Mouse (Mus musculus): ENCODE measurements around the gene Ccl4. TPM values are rescaled to one million over a fixed set of nuclear protein-coding genes. Genes with fewer than 3 reads are reported as not detected.

The Ccl4 gene
- polyA plus RNA-seq, 1 experiment from 2014 or later: 0.50 TPM

- no peak for ATAC-seq (ENCODE audit: low read depth)
- no peaks in the 10 kb centered on the region for H3K4me1 ChIP-seq (ENCODE audit: control insufficient read depth, low read depth, low read length)
- no peaks in the 10 kb centered on the region for H3K27me3 ChIP-seq (ENCODE audit: control insufficient read depth, insufficient read depth, low read depth, low read length)
- no peak within 1 kb of the TSS for H3K4me2 ChIP-seq (ENCODE audit: low read depth, low read length)
- H3K4me3 ChIP-seq (ENCODE audit: low read depth, low read length): no peak within 1 kb of the TSS
- H3K27ac ChIP-seq (ENCODE audit: low read length): no peak within 1 kb of the TSS
- no peaks in the 10 kb centered on the region for H3K36me3 ChIP-seq (ENCODE audit: control insufficient read depth, insufficient read depth)
- WGBS (ENCODE audit: insufficient replicate concordance): 23% methylated on average over 1 of the region's 1 CpGs
- no peaks in the 10 kb centered on the region for H3K9me3 ChIP-seq (replicated peaks; ENCODE audit: control insufficient read depth, low read length)
- H3K9ac ChIP-seq (ENCODE audit: low read depth, low read length): no peak within 1 kb of the TSS
Measured at GRCm38 (mm10) chr11:83703705-83704104, 41.3 kb downstream of the Ccl4 start, which contains the start of gene Wfdc17. Gene Wfdc17, plus strand, starts transcription at chr11:83703991.

- Histone ChIP-seq H3K27me3 (ENCODE audit: control insufficient read depth, insufficient read depth, low read depth, low read length) (no peaks in the 10 kb centered on the region), H3K4me3 (ENCODE audit: low read depth, low read length) (no peak within 1 kb of the TSS), H3K27ac (ENCODE audit: low read length) (no peak within 1 kb of the TSS), H3K4me2 (ENCODE audit: low read depth, low read length) (no peak within 1 kb of the TSS), H3K36me3 (ENCODE audit: control insufficient read depth, insufficient read depth) (no peaks in the 10 kb centered on the region), H3K4me1 (ENCODE audit: control insufficient read depth, low read depth, low read length) (no peaks in the 10 kb centered on the region), H3K9me3 (replicated peaks; ENCODE audit: control insufficient read depth, low read length) (no peaks in the 10 kb centered on the region), H3K9ac (ENCODE audit: low read depth, low read length) (no peak within 1 kb of the TSS)
- WGBS (ENCODE audit: insufficient replicate concordance): 53% methylated on average over 4 of the region's 4 CpGs
- ATAC-seq (ENCODE audit: low read depth): no peak
Measured at GRCm38 (mm10) chr11:83708715-83709114, 46.3 kb downstream of the Ccl4 start, which contains the start of gene Wfdc18. Gene Wfdc18, plus strand, starts transcription at chr11:83709015.

- H3K27ac ChIP-seq (ENCODE audit: low read length): no peak overlapping the region
- no peak overlapping the region for H3K9ac ChIP-seq (ENCODE audit: low read depth, low read length)
- H3K4me1 ChIP-seq (ENCODE audit: control insufficient read depth, low read depth, low read length): no peaks in the 10 kb centered on the region
- no peaks in the 10 kb centered on the region for H3K27me3 ChIP-seq (ENCODE audit: control insufficient read depth, insufficient read depth, low read depth, low read length)
- no peaks in the 10 kb centered on the region for H3K9me3 ChIP-seq (replicated peaks; ENCODE audit: control insufficient read depth, low read length)
- no peak overlapping the region for H3K4me2 ChIP-seq (ENCODE audit: low read depth, low read length)
- no peaks in the 10 kb centered on the region for H3K36me3 ChIP-seq (ENCODE audit: control insufficient read depth, insufficient read depth)
- no peak for ATAC-seq (ENCODE audit: low read depth)
- WGBS (ENCODE audit: insufficient replicate concordance): 79% methylated on average over 5 of the region's 5 CpGs
- H3K4me3 ChIP-seq (ENCODE audit: low read depth, low read length): no peak overlapping the region
Measured at GRCm38 (mm10) chr11:83709683-83710082, 47.3 kb downstream of the Ccl4 start.

DNA sequence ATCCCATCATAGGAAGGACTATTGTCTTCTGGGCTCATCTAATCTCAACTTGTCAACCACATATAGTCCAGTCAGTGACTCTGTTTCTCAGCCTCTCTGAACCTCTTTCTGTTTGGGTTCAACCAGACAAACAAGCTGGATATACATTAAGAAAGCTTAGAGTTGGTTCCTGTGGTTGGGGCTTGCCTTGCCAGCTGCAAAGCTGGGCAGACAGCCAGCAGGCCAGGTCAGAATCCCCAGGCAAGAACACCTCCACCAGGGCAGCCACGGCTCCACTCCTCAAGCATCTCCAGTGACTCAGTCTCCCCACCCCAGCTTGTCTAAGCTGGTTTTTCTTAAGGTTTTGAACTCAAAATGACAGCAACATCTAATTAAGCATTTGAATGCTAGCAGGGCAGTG, 50.3 kb downstream of the Ccl4 start:
- no peak overlapping the region for H3K9ac ChIP-seq (ENCODE audit: low read depth, low read length)
- WGBS (ENCODE audit: insufficient replicate concordance): 52% methylated on average over 1 of the region's 1 CpGs
- no peak overlapping the region for H3K27ac ChIP-seq (ENCODE audit: low read length)
- no peaks in the 10 kb centered on the region for H3K9me3 ChIP-seq (replicated peaks; ENCODE audit: control insufficient read depth, low read length)
- H3K4me2 ChIP-seq (ENCODE audit: low read depth, low read length): no peak overlapping the region
- ATAC-seq (ENCODE audit: low read depth): no peak
- H3K4me1 ChIP-seq (ENCODE audit: control insufficient read depth, low read depth, low read length): no peaks in the 10 kb centered on the region
- H3K36me3 ChIP-seq (ENCODE audit: control insufficient read depth, insufficient read depth): no peaks in the 10 kb centered on the region
- no peaks in the 10 kb centered on the region for H3K27me3 ChIP-seq (ENCODE audit: control insufficient read depth, insufficient read depth, low read depth, low read length)
- H3K4me3 ChIP-seq (ENCODE audit: low read depth, low read length): no peak overlapping the region

DNA sequence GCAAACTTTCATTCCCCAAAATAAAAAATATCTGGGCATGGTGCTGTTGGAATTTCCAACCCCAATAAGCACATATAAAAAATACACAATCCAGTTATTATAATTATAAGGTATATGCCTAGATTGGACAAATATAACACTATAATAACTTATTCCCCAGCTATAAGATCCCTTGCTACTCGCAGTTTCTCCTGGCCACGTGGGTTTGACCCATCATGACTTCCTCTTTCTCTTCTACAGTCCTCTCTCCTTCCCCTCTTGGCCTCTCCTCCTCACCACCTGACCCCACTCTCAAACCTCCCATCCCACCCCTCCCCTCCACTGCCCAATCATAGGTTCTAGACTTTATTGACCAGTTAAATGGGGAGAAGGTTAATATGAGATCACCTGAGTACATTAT, 51.5 kb downstream of the Ccl4 start:
- Histone ChIP-seq H3K4me3 (ENCODE audit: low read depth, low read length) (no peak overlapping the region), H3K9me3 (replicated peaks; ENCODE audit: control insufficient read depth, low read length) (no peaks in the 10 kb centered on the region), H3K4me2 (ENCODE audit: low read depth, low read length) (no peak overlapping the region), H3K9ac (ENCODE audit: low read depth, low read length) (no peak overlapping the region), H3K36me3 (ENCODE audit: control insufficient read depth, insufficient read depth) (no peaks in the 10 kb centered on the region), H3K27ac (ENCODE audit: low read length) (no peak overlapping the region), H3K4me1 (ENCODE audit: control insufficient read depth, low read depth, low read length) (no peaks in the 10 kb centered on the region), H3K27me3 (ENCODE audit: control insufficient read depth, insufficient read depth, low read depth, low read length) (no peaks in the 10 kb centered on the region)
- ATAC-seq (ENCODE audit: low read depth): no peak
- WGBS (ENCODE audit: insufficient replicate concordance): 19% methylated on average over 2 of the region's 2 CpGs

Other genes with a start within 250 kb of the Ccl4 start
- gene Gas2l2, start 233.1 kb upstream of the Ccl4 start, polyA plus RNA-seq (2015; fragmentation: Nextera tagmentation; extraction: Ambion mirVana): not detected in 2 replicates
- 1.7 and 2.4 TPM in 2 replicates for gene 1700020L24Rik, start 224.9 kb upstream of the Ccl4 start, polyA plus RNA-seq (2015; fragmentation: Nextera tagmentation; extraction: Ambion mirVana)
- gene Mmp28, start 199.5 kb upstream of the Ccl4 start, polyA plus RNA-seq (2015; fragmentation: Nextera tagmentation; extraction: Ambion mirVana): 0.37 and 0.42 TPM in 2 replicates
- 4.1 and 4.2 TPM in 2 replicates for gene Taf15, start 189.5 kb upstream of the Ccl4 start, polyA plus RNA-seq (2015; fragmentation: Nextera tagmentation; extraction: Ambion mirVana)
- gene Heatr9, start 140.4 kb upstream of the Ccl4 start, polyA plus RNA-seq (2015; fragmentation: Nextera tagmentation; extraction: Ambion mirVana): not detected in 2 replicates
- gene Ccl5, start 132.1 kb upstream of the Ccl4 start, polyA plus RNA-seq (2015; fragmentation: Nextera tagmentation; extraction: Ambion mirVana): 1.2 and 1.7 TPM in 2 replicates
- 66.8 and 71.8 TPM in 2 replicates for gene Ccl9, start 83.9 kb upstream of the Ccl4 start, polyA plus RNA-seq (2015; fragmentation: Nextera tagmentation; extraction: Ambion mirVana)
- 16.3 and 16.9 TPM in 2 replicates for gene Ccl6, start 69.5 kb upstream of the Ccl4 start, polyA plus RNA-seq (2015; fragmentation: Nextera tagmentation; extraction: Ambion mirVana)
- gene Rpl9-ps1, start 17.0 kb upstream of the Ccl4 start, polyA plus RNA-seq (2015; fragmentation: Nextera tagmentation; extraction: Ambion mirVana): not detected in 2 replicates
- gene Ccl3, start 13.2 kb upstream of the Ccl4 start, polyA plus RNA-seq (2015; fragmentation: Nextera tagmentation; extraction: Ambion mirVana): 0.34 and 0.44 TPM in 2 replicates
- 20.4 and 20.6 TPM in 2 replicates for gene Wfdc17, start 41.4 kb downstream of the Ccl4 start, polyA plus RNA-seq (2015; fragmentation: Nextera tagmentation; extraction: Ambion mirVana)
- 0.18 TPM in 1 of 2 replicates, not detected in the other for gene Wfdc18, start 46.4 kb downstream of the Ccl4 start, polyA plus RNA-seq (2015; fragmentation: Nextera tagmentation; extraction: Ambion mirVana)
- 52.2 and 61.4 TPM in 2 replicates for gene Wfdc21, start 84.4 kb downstream of the Ccl4 start, polyA plus RNA-seq (2015; fragmentation: Nextera tagmentation; extraction: Ambion mirVana)
- 5.6 and 7.2 TPM in 2 replicates for gene Heatr6, start 91.1 kb downstream of the Ccl4 start, polyA plus RNA-seq (2015; fragmentation: Nextera tagmentation; extraction: Ambion mirVana)
- gene Hnf1b, start 187.5 kb downstream of the Ccl4 start, polyA plus RNA-seq (2015; fragmentation: Nextera tagmentation; extraction: Ambion mirVana): 4.6 and 5.9 TPM in 2 replicates

Measured in liver, embryonic 16.5 days (tissue).